Mouse (Mus musculus) G1E (cell line): ENCODE data around the gene Degs2.

ENCODE experiments used
- CTCF ChIP-seq: IDR thresholded peaks from 2 replicates; pipeline ENCODE4 v1.5.1; 2012; ENCODE audit warnings: low read depth, low read length, inconsistent platforms, mixed read lengths
- POLR2AphosphoS5 ChIP-seq: IDR thresholded peaks from 2 replicates; pipeline ENCODE4 v1.6.1; 2012; ENCODE audit warnings: low read depth, low read length, inconsistent platforms; ENCODE audit not compliant: insufficient replicate concordance
- TAL1 ChIP-seq: conservative IDR thresholded peaks from 2 replicates; pipeline ENCODE4 v1.6.1; 2012; ENCODE audit warnings: low read depth, low read length, inconsistent platforms, mixed read lengths

GRCm38 (mm10) chr12:108686463-108686862, 15.7 kb downstream of the Degs2 start:
- no peak for TF ChIP-seq CTCF
- TF ChIP-seq POLR2AphosphoS5, result no peak
- no peak for TF ChIP-seq TAL1
